Mouse (Mus musculus) gastrocnemius, postnatal 10 days (tissue): ENCODE measurements around the gene Lipk. TPM values are rescaled to one million over a fixed set of nuclear protein-coding genes. Genes with fewer than 3 reads are reported as not detected.

Source experiments
- DNase-seq: peaks from one replicate; pipeline ENCODE4 v3.0.0; 2021; ENCODE audit warnings: mixed read lengths
- long read RNA-seq, 2 experiments: library from polyadenylated mRNA; stranded (forward); transcript quantifications; one replicate each; pipeline ENCODE4 v2.0.0; 2021
- total RNA-seq, 2 experiments: library from RNA; stranded (reverse); gene quantifications; 2 replicates each; pipeline ENCODE4 v1.2.3; 2021

Lipk gene
- total RNA-seq = not detected
- long read RNA-seq, experiment 1 = 0 reads
- long read RNA-seq, experiment 2 = 0 reads

GRCm38 (mm10) chr19:34008002-34008401 is at the start of gene Lipk:
Gene Lipk (plus strand): TSS chr19:34008290.
- DNase-seq = no peak

- DNase-seq = no peak
These were observed 47.2 kb upstream of the Lipk start, which contains the start of gene Lipf for GRCm38 (mm10) chr19:33960887-33961286. Gene Lipf (plus strand): TSS chr19:33961187.

- DNase-seq = no peak
These were observed 29.1 kb upstream of the Lipk start for GRCm38 (mm10) chr19:33979007-33979406.

GRCm38 (mm10) chr19:33983043-33983442 is 25.0 kb upstream of the Lipk start:
- DNase-seq = no peak

- no peak for DNase-seq
These were observed 13.5 kb downstream of the Lipk start for GRCm38 (mm10) chr19:34021440-34022172.

- no peak for DNase-seq
These were observed 14.7 kb downstream of the Lipk start for GRCm38 (mm10) chr19:34022759-34023158.

GRCm38 (mm10) chr19:34039731-34040130 is 31.6 kb downstream of the Lipk start:
- no peak for DNase-seq

- DNase-seq = no peak
These were observed 34.9 kb downstream of the Lipk start for GRCm38 (mm10) chr19:34043008-34043407.

GRCm38 (mm10) chr19:34049371-34050039 is 41.4 kb downstream of the Lipk start:
- no peak for DNase-seq

- DNase-seq = no peak
These were observed 43.4 kb downstream of the Lipk start for GRCm38 (mm10) chr19:34051502-34051901.

- DNase-seq = no peak
These were observed 55.5 kb downstream of the Lipk start for GRCm38 (mm10) chr19:34063547-34063946.

GRCm38 (mm10) chr19:34064059-34064458 is 56.0 kb downstream of the Lipk start:
- no peak for DNase-seq

- DNase-seq = no peak
These were observed 58.8 kb downstream of the Lipk start, which contains the start of gene Lipn for GRCm38 (mm10) chr19:34066779-34067472. Gene Lipn (plus strand): TSS chr19:34067358.

- DNase-seq = no peak
These were observed 66.1 kb downstream of the Lipk start for GRCm38 (mm10) chr19:34074239-34074638.

GRCm38 (mm10) chr19:34078130-34078529 is 70.0 kb downstream of the Lipk start:
- DNase-seq = no peak

- no peak for DNase-seq
These were observed 81.1 kb downstream of the Lipk start for GRCm38 (mm10) chr19:34089011-34089680.

- no peak for DNase-seq
These were observed 87.3 kb downstream of the Lipk start for GRCm38 (mm10) chr19:34095381-34095780.

- DNase-seq = no peak
These were observed 88.1 kb downstream of the Lipk start for GRCm38 (mm10) chr19:34096228-34096627.
